In the genomic region with DNA sequence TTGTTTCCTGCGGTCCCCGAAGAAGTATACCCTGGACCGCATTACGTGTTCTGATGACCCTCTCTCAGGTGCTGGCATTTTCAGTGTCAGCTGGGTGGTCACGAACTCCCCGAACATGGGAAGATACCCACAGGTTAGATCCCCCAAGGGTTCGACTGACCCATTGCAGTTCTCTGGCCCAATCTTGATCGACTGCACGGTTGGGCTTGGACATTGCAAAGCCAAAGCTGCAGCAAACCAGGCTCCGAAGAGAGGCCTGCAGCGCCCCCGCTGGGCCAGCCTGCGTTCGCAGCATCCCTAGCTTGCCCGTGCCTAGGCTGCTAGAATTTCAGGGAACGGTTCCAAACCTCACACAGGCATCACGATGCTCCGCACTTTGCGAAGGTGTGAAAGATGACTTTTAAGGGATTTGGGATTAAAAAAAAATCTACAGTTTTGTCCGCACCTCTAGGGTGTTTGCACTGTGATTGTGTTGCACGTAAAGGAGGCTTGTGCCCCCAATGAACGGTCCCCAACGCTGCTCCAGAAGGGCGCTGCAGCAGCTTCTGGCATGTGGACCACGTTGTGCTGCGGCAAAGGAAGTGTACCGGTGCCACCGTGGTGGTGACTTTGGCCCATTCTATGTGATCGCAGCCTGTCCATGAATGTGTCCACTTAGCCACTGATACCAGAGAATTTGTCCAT, we compare ENCODE assay signal across 8 mouse cellular contexts. TPM values are rescaled to one million over a fixed set of nuclear protein-coding genes. Genes with fewer than 3 reads are reported as not detected.
DNase-seq lines count a peak whose midpoint lies in the region; ATAC-seq and TF ChIP-seq lines count a peak whose summit lies in the region.

No protein-coding gene starts in this region.

- peak; percentile 61 for TF ChIP-seq CTCF in liver, postnatal 0 days (IDR thresholded peaks at IDR 0.05; ENCODE audit: low read depth)

- in situ Hi-C loops in ES-E14 (cut with MboI; ENCODE audit: low sequenced_read_pairs in 2 of 2, unreplicated experiment in 2 of 2) = no loop called here

- no peak overlapping the region for H3K27ac ChIP-seq in ES-E14 (ENCODE audit: insufficient read depth, low read depth, low read length, poor library complexity, severe bottlenecking)
- peak overlapping the region; percentile 92 for H3K27ac ChIP-seq in forebrain, embryonic 15.5 days (replicated peaks)
- no peak overlapping the region for H3K27ac ChIP-seq in liver, postnatal 0 days (ENCODE audit: low read depth)
- H3K27ac ChIP-seq in neural tube, embryonic 15.5 days (replicated peaks) = peak overlapping the region; percentile 88

- H3K9ac ChIP-seq in ES-E14 (ENCODE audit: insufficient read depth, low read depth, low read length, poor library complexity, severe bottlenecking) = no peak overlapping the region
- peak overlapping the region; percentile 80 for H3K9ac ChIP-seq in forebrain, embryonic 15.5 days (replicated peaks)
- no peak overlapping the region for H3K9ac ChIP-seq in liver, postnatal 0 days (replicated peaks)
- peak overlapping the region; percentile 44 for H3K9ac ChIP-seq in neural tube, embryonic 15.5 days (replicated peaks)

- H3K9me3 ChIP-seq in ES-E14 (ENCODE audit: control insufficient read depth, insufficient read depth, low read depth, low read length) = no peaks in the 10 kb centered on the region
- H3K9me3 ChIP-seq in forebrain, embryonic 15.5 days = peaks cover 10% of the 10 kb centered on the region
- peaks cover 10% of the 10 kb centered on the region for H3K9me3 ChIP-seq in liver, postnatal 0 days (ENCODE audit: low read length)
- peaks cover 24% of the 10 kb centered on the region for H3K9me3 ChIP-seq in neural tube, embryonic 15.5 days (replicated peaks)

- intact Hi-C loops in heart, postnatal 10 days (cut with DNase I) = loop anchor here (2.0 kb wide), 1 partner anchor 38 kb away; no protein-coding TSS in a partner anchor

- H3K27me3 ChIP-seq in forebrain, embryonic 15.5 days = no peaks in the 10 kb centered on the region
- peaks cover 55% of the 10 kb centered on the region for H3K27me3 ChIP-seq in liver, postnatal 0 days (ENCODE audit: insufficient read depth, low read length)
- no peaks in the 10 kb centered on the region for H3K27me3 ChIP-seq in neural tube, embryonic 15.5 days (replicated peaks)

- TF ChIP-seq EP300 in liver, postnatal 0 days (IDR thresholded peaks at IDR 0.05; ENCODE audit: low read depth) = no peak

- ATAC-seq in forebrain, embryonic 15.5 days (replicated peaks) = peak; percentile 73
- peak; percentile 72; the same call in 1 of the 2 replicates for ATAC-seq in liver, postnatal 0 days
- peak; percentile 84 for ATAC-seq in neural tube, embryonic 15.5 days (ENCODE audit: low FRiP score)

- WGBS in forebrain, embryonic 15.5 days = 47% methylated on average over 29 of the region's 29 CpGs
- WGBS in liver, postnatal 0 days (ENCODE audit: insufficient replicate concordance) = 49% methylated on average over 29 of the region's 29 CpGs
- 58% methylated on average over 29 of the region's 29 CpGs for WGBS in neural tube, embryonic 15.5 days

- peak overlapping the region; percentile 66 for H3K4me2 ChIP-seq in forebrain, embryonic 15.5 days (replicated peaks)
- peak overlapping the region; percentile 59 for H3K4me2 ChIP-seq in liver, postnatal 0 days (ENCODE audit: low read depth, low read length)
- H3K4me2 ChIP-seq in neural tube, embryonic 15.5 days = peak overlapping the region; percentile 64

- H3K4me1 ChIP-seq in ES-E14 (ENCODE audit: control insufficient read depth in 2 of 2, insufficient read depth in 2 of 2, low read length in 2 of 2, poor library complexity in 1 of 2) = 0 out of 4 replicates have a peak, but pooled peaks cover 0 to 3% of the 10 kb centered on the region in 2 experiments
- H3K4me1 ChIP-seq in forebrain, embryonic 15.5 days = peaks cover 33% of the 10 kb centered on the region
- H3K4me1 ChIP-seq in liver, postnatal 0 days (ENCODE audit: insufficient read depth) = 0 out of 2 replicates have a peak, but pooled peaks cover 3% of the 10 kb centered on the region
- H3K4me1 ChIP-seq in neural tube, embryonic 15.5 days = peaks cover 19% of the 10 kb centered on the region

- no peaks in the 10 kb centered on the region for H3K36me3 ChIP-seq in ES-E14 (ENCODE audit: control insufficient read depth, insufficient read depth, low read length, poor library complexity, severe bottlenecking)
- H3K36me3 ChIP-seq in forebrain, embryonic 15.5 days = no peaks in the 10 kb centered on the region
- no peaks in the 10 kb centered on the region for H3K36me3 ChIP-seq in liver, postnatal 0 days (replicated peaks; ENCODE audit: insufficient read depth, low read length)
- H3K36me3 ChIP-seq in neural tube, embryonic 15.5 days = peaks cover 2% of the 10 kb centered on the region; the same call in 1 of the 2 replicates

- no peak for DNase-seq in ES-E14 (ENCODE audit: low read depth, low spot score)
- peak; percentile 73 for DNase-seq in cerebellum, adult 18-20 months
- DNase-seq in heart, postnatal 10 days = peak; percentile 79 to 85
- DNase-seq in layer of hippocampus, adult 18-20 months (ENCODE audit: low spot score in 2 of 2) = peak; percentile 63 to 80
- peak; percentile 70 for DNase-seq in liver, postnatal 0 days
- peak; percentile 73 for DNase-seq in yolk sac, embryonic 10.5 days (ENCODE audit: low spot score)

- H3K4me3 ChIP-seq in ES-E14 (ENCODE audit: insufficient read depth in 1 of 2, low read depth in 1 of 2, low read length in 2 of 2, poor library complexity in 1 of 2, severe bottlenecking in 1 of 2) = peak overlapping the region; percentile 64 to 67
- H3K4me3 ChIP-seq in forebrain, embryonic 15.5 days = peak overlapping the region; percentile 61
- H3K4me3 ChIP-seq in liver, postnatal 0 days (ENCODE audit: low read depth, low read length) = no peak overlapping the region
- peak overlapping the region; percentile 48 for H3K4me3 ChIP-seq in neural tube, embryonic 15.5 days (replicated peaks)

TF ChIP-seq in ES-E14, 5 proteins besides CTCF, POLR2A, EP300 and RAD21:
- no peak for TF ChIP-seq ZNF384 (IDR thresholded peaks at IDR 0.05; ENCODE audit: low read depth, low read length)
- no peak for TF ChIP-seq HCFC1 (IDR thresholded peaks at IDR 0.05; ENCODE audit: borderline replicate concordance, insufficient read depth, low read length)
- no peak for TF ChIP-seq CHD2 (IDR thresholded peaks at IDR 0.05; ENCODE audit: low read depth, low read length)
- no peak for TF ChIP-seq MAFK (IDR thresholded peaks at IDR 0.05; ENCODE audit: insufficient read depth, low read depth, low read length)
- TF ChIP-seq ZC3H11A (IDR thresholded peaks at IDR 0.05; ENCODE audit: borderline replicate concordance, low read depth, low read length) = no peak

RNA-seq across cellular contexts. Expression of a gene that starts 13.7 kb away (rescaled TPM):
- 107 and 223 TPM in 2 replicates for total RNA-seq in ES-E14 (2012; rRNA removed)
- polyA plus RNA-seq in forebrain, embryonic 15.5 days (2015; fragmentation: Nextera tagmentation; extraction: Ambion mirVana) = 313 and 315 TPM in 2 replicates
- 100 to 1,000 TPM; 192 to 215 TPM for total RNA-seq in heart, postnatal 10 days (2021)
- 10 to 100 TPM; 44.9 to 49.3 TPM for total RNA-seq in layer of hippocampus, adult 18-20 months (2021)
- 117 and 119 TPM in 2 replicates for polyA plus RNA-seq in liver, postnatal 0 days (2015; fragmentation: Nextera tagmentation; extraction: Ambion mirVana)
- polyA plus RNA-seq in neural tube, embryonic 15.5 days (2015; fragmentation: Nextera tagmentation; extraction: Ambion mirVana) = 378 and 417 TPM in 2 replicates

RNA-seq across cellular contexts. Expression of a gene that starts 43.5 kb away (rescaled TPM):
- total RNA-seq in ES-E14 (2012; rRNA removed) = 8.6 and 12.6 TPM in 2 replicates
- polyA plus RNA-seq in forebrain, embryonic 15.5 days (2015; fragmentation: Nextera tagmentation; extraction: Ambion mirVana) = 14.9 and 17.3 TPM in 2 replicates
- 1 to 10 TPM; 2.3 to 4.1 TPM for total RNA-seq in heart, postnatal 10 days (2021)
- 1 to 10 TPM; 5.3 to 6.0 TPM for total RNA-seq in layer of hippocampus, adult 18-20 months (2021)
- 2.8 TPM in 2 replicates for polyA plus RNA-seq in liver, postnatal 0 days (2015; fragmentation: Nextera tagmentation; extraction: Ambion mirVana)
- polyA plus RNA-seq in neural tube, embryonic 15.5 days (2015; fragmentation: Nextera tagmentation; extraction: Ambion mirVana) = 10.7 and 11.6 TPM in 2 replicates

Comparison
In these comparisons a context has a peak if more than half of its experiments do, and no peak if none do; other contexts are left out.
1. H3K27ac ChIP-seq: peak in forebrain, embryonic 15.5 days (single experiment) and neural tube, embryonic 15.5 days (single experiment); none in ES-E14 (single experiment) and liver, postnatal 0 days (single experiment).
2. H3K9ac ChIP-seq: peak in forebrain, embryonic 15.5 days (single experiment) and neural tube, embryonic 15.5 days (single experiment); none in ES-E14 (single experiment) and liver, postnatal 0 days (single experiment).
3. Peak in every context shown above with its lines, with median percentiles within 50 percentile points of each other: ATAC-seq and H3K4me2 ChIP-seq.